In genomic region chr15:98788972-98789660, GRCm38 (mm10) we compare ENCODE assay signal across 9 mouse cellular contexts. TPM values are rescaled to one million over a fixed set of nuclear protein-coding genes. Genes with fewer than 3 reads are reported as not detected.
A peak's percentile ranks its signal among the peaks of the same experiment; 100 is the strongest.
DNase-seq lines count a peak whose midpoint lies in the region; ATAC-seq lines count a peak whose summit lies in the region.
"Had no signal": no experiment of that assay in that cellular context is flagged by ENCODE, and none has a peak within 500 bp of the region (broad histone marks: within the 10 kb centered on the region; RNA-seq: fewer than 3 reads in every experiment).

No protein-coding gene starts in this region.

- no peak for ATAC-seq in forebrain, embryonic 13.5 days
- ATAC-seq in lung, embryonic 16.5 days (ENCODE audit: low read depth), result no peak
- ATAC-seq in hindbrain, embryonic 14.5 days (ENCODE audit: low FRiP score), result no peak
- no peak for ATAC-seq in midbrain, embryonic 15.5 days (replicated peaks)
- no peak for ATAC-seq in frontal cortex, adult (ENCODE audit: low TSS enrichment)

- no peaks in the 10 kb centered on the region; the same call in 1 of the 2 replicates for H3K9me3 ChIP-seq in forebrain, embryonic 10.5 days
- H3K9me3 ChIP-seq in forebrain, embryonic 13.5 days (replicated peaks), result 0 out of 2 replicates have a peak, but pooled peaks cover 4% of the 10 kb centered on the region
- peaks cover 4% of the 10 kb centered on the region for H3K9me3 ChIP-seq in lung, embryonic 16.5 days (ENCODE audit: control insufficient read depth, low read length)
- H3K9me3 ChIP-seq in hindbrain, embryonic 14.5 days (ENCODE audit: control insufficient read depth, low read length), result no peaks in the 10 kb centered on the region
- no peaks in the 10 kb centered on the region for H3K9me3 ChIP-seq in midbrain, embryonic 15.5 days

- H3K27me3 ChIP-seq in forebrain, embryonic 10.5 days (ENCODE audit: poor library complexity, severe bottlenecking), result peaks cover 100% of the 10 kb centered on the region
- peaks cover 99% of the 10 kb centered on the region for H3K27me3 ChIP-seq in forebrain, embryonic 13.5 days
- peaks cover 69% of the 10 kb centered on the region for H3K27me3 ChIP-seq in lung, embryonic 16.5 days (ENCODE audit: control insufficient read depth, insufficient read depth, low read depth, low read length)
- peaks cover 80% of the 10 kb centered on the region for H3K27me3 ChIP-seq in hindbrain, embryonic 14.5 days (ENCODE audit: control insufficient read depth, insufficient read depth, low read length)
- peaks cover 89% of the 10 kb centered on the region for H3K27me3 ChIP-seq in midbrain, embryonic 15.5 days (replicated peaks)

- peaks cover 42% of the 10 kb centered on the region for H3K4me1 ChIP-seq in forebrain, embryonic 10.5 days
- peaks cover 23% of the 10 kb centered on the region for H3K4me1 ChIP-seq in forebrain, embryonic 13.5 days
- H3K4me1 ChIP-seq in lung, embryonic 16.5 days (replicated peaks; ENCODE audit: control insufficient read depth, insufficient read depth, low read length), result peaks cover 20% of the 10 kb centered on the region
- H3K4me1 ChIP-seq in hindbrain, embryonic 14.5 days (replicated peaks; ENCODE audit: control insufficient read depth, insufficient read depth, low read length), result no peaks in the 10 kb centered on the region; the same call in 1 of the 2 replicates
- H3K4me1 ChIP-seq in midbrain, embryonic 15.5 days, result peaks cover 36% of the 10 kb centered on the region

- H3K9ac ChIP-seq in forebrain, embryonic 13.5 days, result no peak overlapping the region
- no peak overlapping the region for H3K9ac ChIP-seq in lung, embryonic 16.5 days (ENCODE audit: low read length)
- H3K9ac ChIP-seq in hindbrain, embryonic 14.5 days, result no peak overlapping the region
- H3K9ac ChIP-seq in midbrain, embryonic 15.5 days, result no peak overlapping the region

- H3K27ac ChIP-seq in forebrain, embryonic 10.5 days, result 0 out of 2 replicates have a peak overlapping the region, but pooled peaks have one; percentile 30
- no peak overlapping the region for H3K27ac ChIP-seq in forebrain, embryonic 13.5 days
- no peak overlapping the region for H3K27ac ChIP-seq in lung, embryonic 16.5 days (ENCODE audit: low read length)
- no peak overlapping the region for H3K27ac ChIP-seq in hindbrain, embryonic 14.5 days
- no peak overlapping the region for H3K27ac ChIP-seq in midbrain, embryonic 15.5 days

- DNase-seq in forebrain, embryonic 10.5 days (ENCODE audit: extremely low spot score, low spot score), result no peak
- DNase-seq in lung, adult 18-20 months, result no peak
- no peak for DNase-seq in hindbrain, embryonic 14.5 days (ENCODE audit: low spot score)
- no peak for DNase-seq in cerebellum, adult 11-12 months
- DNase-seq: adrenal gland, adult 8-10 months had no signal

- no peaks in the 10 kb centered on the region for H3K36me3 ChIP-seq in forebrain, embryonic 10.5 days (replicated peaks)
- no peaks in the 10 kb centered on the region for H3K36me3 ChIP-seq in forebrain, embryonic 13.5 days (ENCODE audit: poor library complexity, severe bottlenecking)
- H3K36me3 ChIP-seq in lung, embryonic 16.5 days (ENCODE audit: control insufficient read depth, insufficient read depth, low read length), result no peaks in the 10 kb centered on the region
- H3K36me3 ChIP-seq in hindbrain, embryonic 14.5 days (replicated peaks; ENCODE audit: control insufficient read depth, insufficient read depth), result no peaks in the 10 kb centered on the region
- no peaks in the 10 kb centered on the region for H3K36me3 ChIP-seq in midbrain, embryonic 15.5 days (replicated peaks)

- WGBS in forebrain, embryonic 10.5 days, result 12% methylated on average over 24 of the region's 24 CpGs
- WGBS in forebrain, embryonic 13.5 days, result 11% methylated on average over 24 of the region's 24 CpGs
- 9% methylated on average over 24 of the region's 24 CpGs for WGBS in lung, embryonic 16.5 days
- 9% methylated on average over 24 of the region's 24 CpGs for WGBS in hindbrain, embryonic 14.5 days
- WGBS in midbrain, embryonic 15.5 days, result 10% methylated on average over 24 of the region's 24 CpGs

- H3K4me3 ChIP-seq in forebrain, embryonic 10.5 days, result peak overlapping the region; percentile 31
- no peak overlapping the region for H3K4me3 ChIP-seq in forebrain, embryonic 13.5 days
- no peak overlapping the region for H3K4me3 ChIP-seq in lung, embryonic 16.5 days (ENCODE audit: low read length)
- H3K4me3 ChIP-seq in hindbrain, embryonic 14.5 days (replicated peaks; ENCODE audit: low read length), result 0 out of 2 replicates have a peak overlapping the region, but pooled peaks have one; percentile 34
- H3K4me3 ChIP-seq in midbrain, embryonic 15.5 days, result no peak overlapping the region

- H3K4me2 ChIP-seq in forebrain, embryonic 13.5 days, result no peak overlapping the region
- peak overlapping the region; percentile 34; the same call in 1 of the 2 replicates for H3K4me2 ChIP-seq in lung, embryonic 16.5 days (ENCODE audit: low read depth, low read length)
- no peak overlapping the region for H3K4me2 ChIP-seq in hindbrain, embryonic 14.5 days (replicated peaks)
- 0 out of 2 replicates have a peak overlapping the region, but pooled peaks have one; percentile 1 for H3K4me2 ChIP-seq in midbrain, embryonic 15.5 days

RNA-seq across cellular contexts. Expression of gene Wnt1, which starts 0.5 kb away (rescaled TPM):
- polyA plus RNA-seq in forebrain, embryonic 10.5 days (2016; fragmentation: Nextera tagmentation; extraction: Ambion mirVana), result 0.49 and 1.3 TPM in 2 replicates
- polyA plus RNA-seq in forebrain, embryonic 13.5 days (2015; fragmentation: Nextera tagmentation; extraction: Ambion mirVana), result not detected in 2 replicates
- not detected in 2 replicates for polyA plus RNA-seq in lung, embryonic 16.5 days (2015; fragmentation: Nextera tagmentation; extraction: Ambion mirVana)
- 1.9 and 2.1 TPM in 2 replicates for polyA plus RNA-seq in hindbrain, embryonic 14.5 days (2014; fragmentation: Nextera tagmentation; extraction: Ambion mirVana)
- 2.0 and 2.9 TPM in 2 replicates for polyA plus RNA-seq in midbrain, embryonic 15.5 days (2015; fragmentation: Nextera tagmentation; extraction: Ambion mirVana)

RNA-seq across cellular contexts. Expression of gene Wnt10b, which starts 11.2 kb away (rescaled TPM):
- polyA plus RNA-seq in forebrain, embryonic 10.5 days (2016; fragmentation: Nextera tagmentation; extraction: Ambion mirVana), result 0.12 and 0.33 TPM in 2 replicates
- polyA plus RNA-seq in forebrain, embryonic 13.5 days (2015; fragmentation: Nextera tagmentation; extraction: Ambion mirVana), result not detected in 2 replicates
- 0.13 and 0.23 TPM in 2 replicates for polyA plus RNA-seq in lung, embryonic 16.5 days (2015; fragmentation: Nextera tagmentation; extraction: Ambion mirVana)
- polyA plus RNA-seq in hindbrain, embryonic 14.5 days (2014; fragmentation: Nextera tagmentation; extraction: Ambion mirVana), result not detected in 2 replicates
- 0.17 TPM in 1 of 2 replicates, not detected in the other for polyA plus RNA-seq in midbrain, embryonic 15.5 days (2015; fragmentation: Nextera tagmentation; extraction: Ambion mirVana)

RNA-seq across cellular contexts. Expression of gene Ddn, which starts 20.2 kb away (rescaled TPM):
- 0.10 TPM in 1 of 2 replicates, not detected in the other for polyA plus RNA-seq in forebrain, embryonic 10.5 days (2016; fragmentation: Nextera tagmentation; extraction: Ambion mirVana)
- polyA plus RNA-seq in forebrain, embryonic 13.5 days (2015; fragmentation: Nextera tagmentation; extraction: Ambion mirVana), result 0.05 and 0.15 TPM in 2 replicates
- not detected in 2 replicates for polyA plus RNA-seq in lung, embryonic 16.5 days (2015; fragmentation: Nextera tagmentation; extraction: Ambion mirVana)
- polyA plus RNA-seq in hindbrain, embryonic 14.5 days (2014; fragmentation: Nextera tagmentation; extraction: Ambion mirVana), result 0.59 and 0.64 TPM in 2 replicates
- polyA plus RNA-seq in midbrain, embryonic 15.5 days (2015; fragmentation: Nextera tagmentation; extraction: Ambion mirVana), result 0.52 and 0.81 TPM in 2 replicates

RNA-seq across cellular contexts. Expression of gene Arf3, which starts 26.1 kb away (rescaled TPM):
- polyA plus RNA-seq in forebrain, embryonic 10.5 days (2016; fragmentation: Nextera tagmentation; extraction: Ambion mirVana), result 42.1 and 42.5 TPM in 2 replicates
- polyA plus RNA-seq in forebrain, embryonic 13.5 days (2015; fragmentation: Nextera tagmentation; extraction: Ambion mirVana), result 49.2 and 55.1 TPM in 2 replicates
- 40.2 and 40.6 TPM in 2 replicates for polyA plus RNA-seq in lung, embryonic 16.5 days (2015; fragmentation: Nextera tagmentation; extraction: Ambion mirVana)
- 77.2 and 84.7 TPM in 2 replicates for polyA plus RNA-seq in hindbrain, embryonic 14.5 days (2014; fragmentation: Nextera tagmentation; extraction: Ambion mirVana)
- polyA plus RNA-seq in midbrain, embryonic 15.5 days (2015; fragmentation: Nextera tagmentation; extraction: Ambion mirVana), result 103 and 106 TPM in 2 replicates

RNA-seq across cellular contexts. Expression of gene Prkag1, which starts 42.2 kb away (rescaled TPM):
- 90.4 and 93.5 TPM in 2 replicates for polyA plus RNA-seq in forebrain, embryonic 10.5 days (2016; fragmentation: Nextera tagmentation; extraction: Ambion mirVana)
- polyA plus RNA-seq in forebrain, embryonic 13.5 days (2015; fragmentation: Nextera tagmentation; extraction: Ambion mirVana), result 95.9 and 99.4 TPM in 2 replicates
- 106 TPM in 2 replicates for polyA plus RNA-seq in lung, embryonic 16.5 days (2015; fragmentation: Nextera tagmentation; extraction: Ambion mirVana)
- 59.0 and 65.3 TPM in 2 replicates for polyA plus RNA-seq in hindbrain, embryonic 14.5 days (2014; fragmentation: Nextera tagmentation; extraction: Ambion mirVana)
- polyA plus RNA-seq in midbrain, embryonic 15.5 days (2015; fragmentation: Nextera tagmentation; extraction: Ambion mirVana), result 72.7 and 84.7 TPM in 2 replicates

Comparison
In these comparisons a context has a peak if more than half of its experiments do, and no peak if none do; other contexts are left out.
1. H3K4me3 ChIP-seq: peak in forebrain, embryonic 10.5 days (single experiment) and hindbrain, embryonic 14.5 days (single experiment); none in forebrain, embryonic 13.5 days (single experiment), lung, embryonic 16.5 days (single experiment) and midbrain, embryonic 15.5 days (single experiment).
2. H3K4me2 ChIP-seq: peak in lung, embryonic 16.5 days (single experiment) and midbrain, embryonic 15.5 days (single experiment); none in forebrain, embryonic 13.5 days (single experiment) and hindbrain, embryonic 14.5 days (single experiment).